Mouse (Mus musculus) ES-Bruce4 (cell line): ENCODE measurements at regions not wholly inside any gene's neighbourhood (a gene's known extent, or its start where the extent isn't known, plus 50 kb on each side); places are given as distances from the start of the nearest gene placed in this dataset.

Experiments
- CTCF ChIP-seq: IDR thresholded peaks from one replicate; pipeline ENCODE4 v1.8.1; 2011; ENCODE audit warnings: low read depth, low read length
- EP300 ChIP-seq: IDR thresholded peaks from 2 replicates; pipeline ENCODE4 v1.6.1; 2011; ENCODE audit warnings: low read depth, low read length; ENCODE audit not compliant: insufficient read depth
- POLR2A ChIP-seq: IDR thresholded peaks from one replicate; pipeline ENCODE4 v1.8.1; 2011; ENCODE audit warnings: low read length; ENCODE audit not compliant: insufficient read depth

- TF ChIP-seq CTCF (no peak), POLR2A (no peak), EP300 (no peak)
Observed at GRCm38 (mm10) chr13:107830281-107830680, 214.0 kb upstream of the Smim15 start.
